Mouse (Mus musculus) ZHBTc4 (cell line): ENCODE results near the gene Anp32a.

Experiments
- DNase-seq: peaks from one replicate; pipeline ENCODE4 v3.0.0-alpha.2; 2011; ENCODE audit warnings: low read depth, low spot score

The Anp32a gene

DNA sequence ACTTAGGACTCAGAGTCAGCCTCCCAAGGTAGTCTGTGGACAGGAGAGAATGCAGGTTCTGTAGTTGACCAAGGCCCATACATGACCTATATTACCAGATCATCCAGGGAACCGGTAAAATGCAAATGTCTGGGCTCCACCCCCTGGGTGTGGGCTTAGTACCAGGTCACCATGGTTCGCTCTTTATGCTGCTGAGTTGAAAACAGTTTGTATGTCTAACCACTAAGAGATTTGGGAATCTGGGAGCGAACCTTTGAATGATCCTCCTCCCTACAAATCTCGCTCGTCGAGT, 5.2 kb downstream of the Anp32a start:
- no peak for DNase-seq

DNA sequence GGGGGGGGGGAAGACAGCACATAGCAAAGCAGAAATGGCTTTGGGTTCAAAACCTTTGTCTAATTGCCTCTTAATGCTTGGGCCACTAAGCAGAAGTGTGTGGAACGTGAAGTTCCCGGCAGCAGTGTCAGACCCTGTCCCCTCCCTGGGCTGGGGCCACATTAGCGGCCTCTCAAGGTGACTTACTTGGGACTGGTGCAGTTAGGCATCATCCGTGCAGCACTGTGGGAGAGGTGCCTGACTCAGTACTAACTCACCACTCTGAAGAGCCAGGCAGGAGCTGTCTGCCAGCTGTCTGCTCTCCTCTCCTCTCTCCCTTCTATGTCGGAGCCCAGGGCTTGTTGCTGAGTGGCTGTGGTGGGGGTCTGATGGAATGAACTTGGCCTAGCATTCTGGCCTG, 6.1 kb downstream of the Anp32a start:
- no peak for DNase-seq

DNA sequence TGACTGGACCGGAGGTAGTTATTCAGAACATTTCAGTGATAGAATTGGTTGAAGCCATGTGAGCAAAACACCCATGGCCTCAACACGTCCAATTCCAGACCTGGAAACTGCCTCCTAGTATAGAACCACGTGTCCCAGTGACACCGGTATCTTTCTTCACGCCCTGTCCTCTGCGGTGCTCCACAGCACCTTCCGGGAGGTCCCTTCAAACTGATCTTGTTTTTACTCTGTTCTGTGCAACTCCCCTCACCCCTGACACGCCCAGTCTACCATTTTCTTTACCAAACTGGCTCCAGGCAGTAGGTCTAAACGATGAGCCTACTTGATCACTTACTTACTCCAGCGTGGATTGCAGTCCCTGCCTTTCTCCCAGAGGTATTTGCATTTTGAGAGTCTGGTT, 7.0 kb downstream of the Anp32a start:
- DNase-seq = peak; percentile 72

DNA sequence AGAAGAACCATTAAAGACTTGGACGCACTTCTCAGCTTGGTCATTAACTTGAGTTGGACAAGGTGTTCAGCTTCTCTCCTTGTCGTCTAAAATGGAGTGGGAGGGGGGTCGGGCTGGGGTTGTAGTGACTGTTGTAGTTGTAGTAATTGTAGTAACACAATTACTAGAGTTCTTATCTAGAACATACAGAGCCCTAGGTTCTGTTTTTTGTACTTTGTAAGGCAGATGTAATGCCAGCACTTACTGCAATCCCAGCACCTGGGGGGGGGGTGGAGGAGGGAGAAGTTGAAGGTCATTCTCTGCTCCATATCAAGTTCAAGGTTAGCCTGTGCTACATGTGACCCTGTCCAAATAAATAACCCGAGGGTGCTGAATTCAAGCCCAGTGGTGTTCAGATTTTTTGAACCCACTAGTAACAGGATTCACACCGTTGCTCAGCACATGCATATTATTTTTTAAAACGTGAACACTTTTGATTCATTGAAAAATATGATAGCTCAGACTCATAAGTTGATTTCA, 7.4 kb downstream of the Anp32a start:
- no peak for DNase-seq

DNA sequence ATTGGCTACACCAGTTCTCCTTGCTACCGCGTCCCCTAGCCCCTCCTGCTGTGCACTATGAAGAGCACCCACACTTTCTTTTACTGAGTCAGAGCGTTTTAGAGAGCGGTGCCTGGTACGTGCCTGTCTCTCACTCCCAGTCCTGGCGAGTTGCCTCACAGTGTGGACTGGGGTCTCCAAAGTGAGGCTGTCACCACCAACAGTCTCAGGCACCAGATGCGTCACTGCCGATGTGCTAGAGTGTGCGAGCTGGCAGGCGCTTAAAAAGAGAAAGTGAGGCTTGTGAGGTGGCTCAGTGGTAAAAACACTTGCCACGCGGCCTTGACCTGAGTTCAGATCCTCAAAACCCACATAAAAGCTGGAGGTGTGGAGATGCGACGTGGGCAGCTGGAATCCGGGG, 8.2 kb downstream of the Anp32a start:
- DNase-seq = no peak

DNA sequence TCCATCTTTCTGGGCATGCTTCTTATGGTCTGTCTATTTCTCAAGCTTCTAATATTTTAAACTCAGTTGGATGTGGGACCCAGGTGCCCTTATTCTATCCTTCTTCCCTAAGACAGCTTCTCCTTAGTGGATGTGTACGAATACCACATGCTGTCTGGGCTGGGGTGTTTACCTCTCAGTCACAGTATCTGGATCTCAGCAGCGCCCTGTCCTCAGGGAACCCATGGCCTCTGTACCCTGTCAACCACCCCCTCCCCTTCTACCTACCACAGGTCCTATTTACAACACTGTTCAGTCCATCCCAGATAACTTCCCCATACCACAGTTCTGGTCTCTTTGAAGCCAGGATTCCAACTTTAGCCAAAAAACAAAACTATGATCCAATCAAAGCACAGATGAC, 9.6 kb downstream of the Anp32a start:
- DNase-seq = no peak

DNA sequence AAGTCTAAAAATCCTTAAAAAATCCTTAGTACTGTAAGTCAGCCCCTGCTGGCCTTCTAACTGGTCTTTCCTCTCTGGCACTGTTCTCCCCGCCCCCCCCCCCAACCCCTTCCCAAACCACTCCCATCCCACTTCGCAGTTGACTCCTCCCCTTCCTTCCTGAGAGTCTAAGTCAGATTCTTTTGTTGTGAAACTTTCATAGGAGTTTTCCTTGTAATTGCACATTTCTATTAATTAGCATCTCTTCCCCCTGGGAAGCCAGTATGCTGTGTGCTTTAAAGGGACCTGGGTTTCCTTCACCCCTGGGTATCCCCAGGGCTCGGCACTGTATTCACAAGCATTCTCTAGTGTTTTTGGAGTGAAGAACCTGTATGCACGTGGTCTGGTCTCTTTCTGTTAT, 10.1 kb downstream of the Anp32a start:
- no peak for DNase-seq

DNA sequence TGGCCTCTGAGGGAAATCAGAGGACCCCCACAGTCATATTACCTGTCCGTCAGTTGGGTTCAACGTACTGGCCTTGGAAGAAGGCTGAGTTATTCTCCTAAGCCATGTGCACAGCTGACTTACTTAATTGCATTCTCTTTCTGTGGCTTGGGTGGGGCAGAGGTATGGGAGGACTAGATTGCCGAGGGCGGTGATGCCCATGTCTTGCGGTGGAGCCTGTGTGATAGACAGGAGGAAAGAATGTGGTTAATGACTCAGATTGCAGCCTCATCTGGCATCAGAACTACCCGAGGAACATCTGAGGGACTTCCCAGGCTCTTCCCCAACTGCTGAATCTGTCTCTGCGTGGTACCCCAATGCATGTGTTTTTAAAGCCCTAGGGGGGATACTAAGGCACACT, 12.7 kb downstream of the Anp32a start:
- no peak for DNase-seq

DNA sequence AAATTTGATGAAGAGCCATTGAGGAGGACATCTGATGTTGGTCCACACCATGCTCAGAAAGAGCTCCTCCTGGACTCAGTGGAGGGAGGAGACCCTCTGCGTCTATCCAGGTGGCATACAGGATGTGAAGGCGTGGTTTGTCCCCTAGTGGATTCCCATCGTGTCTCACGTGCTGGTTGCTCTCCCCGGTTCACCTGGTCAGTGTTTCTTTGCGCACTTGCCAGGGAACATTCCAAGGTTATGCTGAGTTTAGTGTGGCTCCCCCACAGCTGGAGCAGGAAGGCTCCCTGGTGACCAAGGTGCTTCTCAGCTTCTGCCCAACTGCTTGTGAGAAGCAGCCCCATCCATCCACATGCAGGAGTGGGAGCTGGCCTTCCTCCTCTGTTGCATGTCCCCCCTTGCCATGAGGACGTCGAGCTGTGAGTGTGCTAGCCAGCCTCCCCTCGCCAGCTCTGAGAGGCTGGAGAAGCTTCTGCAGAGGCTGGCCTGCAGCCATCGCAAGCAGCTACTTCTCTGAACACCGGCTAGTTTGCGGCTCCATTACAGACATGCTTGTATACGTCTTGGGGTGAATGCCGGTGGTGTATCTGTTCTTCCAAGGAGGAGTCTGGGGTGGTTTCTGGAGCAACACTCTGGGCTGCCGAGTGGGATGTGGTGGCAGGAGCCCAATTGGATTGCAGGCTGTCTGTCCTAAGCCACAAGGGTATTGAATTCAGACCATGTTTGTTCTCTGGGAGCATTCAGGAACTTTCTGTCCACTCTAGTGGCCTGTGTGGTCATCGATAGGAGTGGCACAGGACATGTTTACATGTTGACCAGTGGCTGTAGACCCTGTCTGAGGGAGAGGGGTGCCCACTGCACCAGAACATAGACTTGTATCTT, 14.0 kb downstream of the Anp32a start:
- DNase-seq = no peak

DNA sequence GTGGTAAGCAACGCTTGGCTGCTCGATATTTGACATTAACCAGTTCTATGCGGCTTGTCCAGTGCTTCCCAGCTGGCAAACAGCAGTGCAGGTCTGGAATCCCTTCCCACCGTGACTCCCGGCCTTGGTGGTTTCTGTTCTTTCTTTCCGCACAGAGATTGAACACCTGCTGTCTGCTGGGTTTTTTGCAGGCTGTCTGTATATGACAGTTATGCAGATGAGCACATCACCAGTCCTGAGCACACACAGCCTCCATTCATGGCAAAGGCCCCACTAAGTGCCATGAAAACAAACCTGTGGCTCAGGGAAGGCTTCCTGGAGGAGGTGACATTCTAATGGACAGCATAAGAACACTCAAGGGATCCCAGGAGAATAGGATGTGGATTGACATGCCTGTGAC, 14.7 kb downstream of the Anp32a start:
- DNase-seq = no peak

DNA sequence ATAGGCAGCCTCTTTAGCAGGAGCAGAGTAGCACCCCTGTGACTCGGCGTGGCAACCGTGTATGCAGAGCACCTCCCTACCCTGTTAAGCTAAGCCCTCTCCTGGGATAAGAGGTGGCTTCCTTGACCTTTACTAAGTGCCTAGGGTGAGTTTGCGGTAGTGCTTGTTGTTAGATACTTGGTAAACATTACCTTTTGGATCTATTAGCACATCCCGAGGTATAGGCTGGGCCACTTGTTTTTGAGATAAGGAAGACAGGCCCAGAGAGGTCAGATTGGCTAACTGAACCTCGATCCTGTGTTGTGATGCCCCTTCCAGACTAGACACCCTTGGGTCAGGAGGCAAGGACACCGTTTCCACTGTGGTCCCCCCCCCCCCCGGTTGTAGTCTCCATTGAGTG, 16.5 kb downstream of the Anp32a start:
- no peak for DNase-seq

DNA sequence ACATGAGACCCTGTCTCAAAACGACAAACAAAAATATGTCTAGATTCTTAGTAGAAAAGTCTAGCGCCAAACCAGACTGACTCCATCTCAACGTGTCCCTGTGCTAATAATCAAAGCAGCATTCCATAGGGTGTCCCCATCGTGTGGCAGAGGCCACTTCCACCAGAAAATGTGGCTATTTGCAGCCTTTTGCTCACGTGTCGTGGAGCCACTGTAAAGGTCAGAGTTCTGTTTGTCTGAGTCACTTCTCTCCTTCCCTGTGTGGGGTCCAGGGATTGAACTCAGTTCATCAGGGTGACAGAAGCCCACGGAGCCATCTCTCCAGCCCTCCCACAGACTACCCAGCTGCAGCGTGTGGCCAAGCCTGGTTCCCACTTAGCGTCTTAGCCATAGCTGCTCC, 17.8 kb downstream of the Anp32a start:
- no peak for DNase-seq

DNA sequence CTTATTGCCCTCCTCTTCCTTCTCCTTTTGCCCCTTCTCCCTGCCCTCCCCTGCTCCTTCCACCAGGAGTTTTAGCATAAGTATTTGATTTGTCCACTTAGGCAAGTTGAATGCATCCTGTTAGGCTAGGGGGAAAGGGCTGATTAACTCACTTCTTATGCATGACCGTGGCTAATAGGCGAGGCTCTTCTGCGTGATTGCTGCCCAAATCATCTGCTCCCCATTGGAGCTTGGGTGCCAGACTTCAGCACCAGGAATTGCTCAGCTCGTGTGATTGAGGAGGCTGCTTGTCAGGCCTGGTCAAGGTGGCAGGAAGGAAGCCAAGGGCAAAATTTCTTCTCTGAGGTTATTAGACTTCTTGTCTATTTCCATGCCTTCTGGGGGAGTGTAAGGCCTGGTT, 19.8 kb downstream of the Anp32a start:
- DNase-seq = peak; percentile 82

DNA sequence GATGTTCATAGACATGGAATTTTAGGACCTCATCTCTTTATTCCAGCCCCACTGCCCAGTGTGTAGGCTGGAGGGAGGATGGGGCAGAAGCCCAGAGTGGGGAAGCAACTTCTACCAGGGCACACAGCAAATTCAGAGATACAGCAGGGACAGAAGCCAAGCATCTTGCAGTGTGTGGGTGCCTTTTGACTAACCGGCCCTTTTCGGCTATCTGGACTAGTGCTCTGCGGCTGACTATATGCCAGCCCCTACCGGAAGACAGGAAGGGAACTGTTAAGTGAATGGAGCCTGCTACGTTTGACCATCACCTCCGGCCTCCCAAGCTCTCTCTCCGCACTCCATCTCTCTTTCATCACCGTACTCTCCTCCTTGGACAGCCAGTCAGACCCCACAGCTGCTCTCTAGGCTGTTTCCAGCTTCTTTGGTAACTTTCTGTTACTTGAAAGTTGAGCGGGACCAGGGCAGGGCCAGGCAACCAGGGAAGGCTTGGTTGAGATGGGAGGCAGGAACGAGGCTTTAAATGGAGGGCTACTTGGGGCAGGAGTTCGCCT, 21.8 kb downstream of the Anp32a start:
- no peak for DNase-seq

DNA sequence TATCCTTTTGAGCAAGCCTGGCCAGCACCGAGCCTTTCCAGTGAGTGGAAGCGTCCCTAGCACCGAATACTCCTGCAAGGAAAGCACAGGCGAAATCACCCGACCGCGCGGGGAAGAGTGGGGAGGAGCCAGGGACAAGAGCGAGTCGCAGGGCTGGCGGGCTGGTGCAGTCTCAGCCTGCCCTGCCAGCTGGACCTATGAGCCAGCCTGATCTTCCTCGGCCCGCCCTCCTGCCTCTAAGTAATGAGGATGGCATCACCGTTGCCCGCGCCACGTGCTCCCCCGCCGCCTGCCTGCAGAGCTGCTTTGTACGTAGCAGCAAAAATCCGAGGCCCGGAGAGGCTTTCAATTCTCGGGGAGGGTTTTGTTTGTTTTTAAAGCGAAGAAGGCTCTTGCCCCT, 22.5 kb downstream of the Anp32a start:
- peak; percentile 92 for DNase-seq

DNA sequence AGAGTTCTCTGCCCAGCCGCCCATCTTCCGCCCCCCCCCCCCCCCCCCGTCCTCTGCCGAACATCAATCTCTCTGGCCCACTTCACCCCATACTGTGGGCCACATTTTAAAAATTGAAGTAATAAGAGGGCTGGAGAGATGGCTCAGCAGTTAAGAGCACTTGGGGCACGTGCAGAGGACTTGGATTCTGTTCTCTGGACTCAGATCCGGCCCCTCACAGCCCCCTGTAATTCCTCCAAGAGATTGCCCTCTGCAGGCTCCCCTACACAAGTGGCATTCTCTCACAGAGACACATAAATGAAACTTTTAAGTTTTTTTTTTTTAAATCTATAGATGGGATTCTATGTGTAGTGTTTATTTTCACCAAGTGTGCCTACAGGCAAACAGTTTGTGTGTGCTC, 23.1 kb downstream of the Anp32a start:
- DNase-seq = no peak

DNA sequence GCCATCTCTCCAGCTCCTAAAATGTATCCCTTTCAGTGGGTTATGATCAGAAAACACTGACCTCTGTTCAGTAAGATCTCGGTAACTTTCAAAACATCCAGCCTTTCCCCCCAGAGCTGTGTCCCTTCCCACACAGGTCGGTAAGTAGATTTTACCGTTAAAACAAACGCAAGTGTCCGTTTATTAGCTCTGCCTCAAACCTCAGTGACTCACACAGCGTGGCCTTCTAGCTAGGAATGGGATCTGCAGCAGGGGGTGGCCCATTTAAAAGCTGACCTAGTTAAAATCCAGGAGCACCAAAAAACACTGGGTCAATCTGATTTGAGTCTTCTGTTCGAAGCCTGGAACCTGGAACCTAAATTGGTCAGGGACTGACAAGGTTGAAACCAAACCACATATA, 23.7 kb downstream of the Anp32a start:
- no peak for DNase-seq

DNA sequence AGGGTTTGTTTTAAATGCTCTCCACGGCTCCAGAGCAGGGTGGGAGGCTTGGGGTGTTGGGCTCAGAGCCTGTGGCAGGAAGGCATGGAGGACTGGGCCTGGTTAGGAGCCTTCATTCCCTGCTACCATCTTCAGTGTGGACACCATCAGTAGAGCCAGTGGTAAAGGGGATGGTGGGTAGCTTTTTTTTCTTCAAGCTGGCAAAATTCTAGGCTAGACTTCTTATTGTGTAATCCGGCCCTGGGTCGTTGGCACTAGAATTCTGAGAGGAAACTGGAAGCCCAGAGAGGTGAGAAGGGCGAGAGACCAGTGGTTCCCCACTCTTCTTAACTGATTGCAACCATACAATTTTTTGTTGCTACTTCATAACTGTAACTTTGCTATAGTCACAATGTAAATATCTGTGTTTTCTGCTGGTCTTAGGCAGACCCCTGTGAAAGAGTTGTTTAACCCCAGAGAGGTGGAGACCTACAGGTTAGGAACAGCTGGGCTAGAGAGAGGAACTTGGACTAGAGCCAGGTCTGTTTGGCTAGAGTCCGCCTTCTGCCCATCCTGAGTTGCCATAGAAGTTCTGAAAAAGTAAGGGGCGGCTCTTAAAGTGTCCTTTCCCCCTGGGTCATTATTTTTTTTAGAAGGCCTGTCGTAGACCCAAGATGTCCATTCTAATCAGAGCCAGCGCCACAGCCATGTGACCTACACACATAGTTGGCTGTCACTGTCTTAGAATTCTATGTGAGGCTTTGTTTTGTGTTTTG, 24.4 kb downstream of the Anp32a start:
- no peak for DNase-seq

DNA sequence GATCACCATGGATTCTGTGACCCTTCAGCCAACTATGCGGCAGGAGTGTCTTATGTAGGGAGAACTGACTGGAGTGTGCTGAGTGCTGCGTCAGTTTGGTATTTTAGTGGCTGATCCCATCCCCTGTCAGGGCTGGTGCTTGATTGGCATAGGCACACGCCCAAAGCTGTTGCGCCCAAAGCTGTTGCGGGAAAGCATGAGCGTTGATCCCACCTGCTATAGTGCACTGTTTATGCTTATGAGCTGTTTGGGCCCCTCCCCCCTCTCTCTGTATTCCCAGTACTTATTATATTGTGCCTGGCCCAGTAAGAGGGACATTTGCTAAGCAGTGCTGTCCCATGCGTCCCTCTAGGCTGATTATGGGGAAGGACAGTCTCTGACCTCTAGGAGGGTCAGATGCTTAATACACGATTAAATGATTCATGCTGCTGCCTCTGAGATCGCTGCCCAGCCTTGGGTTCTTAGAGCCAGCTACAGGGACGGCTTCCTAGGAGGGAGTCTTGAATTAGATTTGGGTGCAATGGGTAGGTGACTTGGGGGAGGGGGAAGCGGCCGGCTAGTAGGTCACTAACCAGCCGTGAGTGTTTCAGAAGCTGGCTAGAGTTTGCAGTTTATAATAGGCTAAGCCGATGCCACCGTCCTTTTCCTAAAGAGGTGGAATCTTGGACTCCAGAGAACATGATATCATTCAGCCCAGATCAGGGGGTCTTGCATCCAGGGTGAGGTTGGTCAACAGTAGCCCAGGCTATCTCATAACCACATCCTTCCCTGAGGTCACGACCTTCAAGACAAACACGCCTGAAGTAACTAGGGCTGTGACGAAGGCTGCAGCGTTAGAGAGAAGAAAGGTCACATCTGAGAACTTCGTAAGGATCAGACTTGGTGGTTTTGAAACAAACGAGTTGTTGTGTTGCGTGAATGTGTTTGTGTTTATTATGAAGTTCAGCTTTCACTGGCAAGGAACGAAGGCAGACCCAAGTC, 25.7 kb downstream of the Anp32a start:
- no peak for DNase-seq

DNA sequence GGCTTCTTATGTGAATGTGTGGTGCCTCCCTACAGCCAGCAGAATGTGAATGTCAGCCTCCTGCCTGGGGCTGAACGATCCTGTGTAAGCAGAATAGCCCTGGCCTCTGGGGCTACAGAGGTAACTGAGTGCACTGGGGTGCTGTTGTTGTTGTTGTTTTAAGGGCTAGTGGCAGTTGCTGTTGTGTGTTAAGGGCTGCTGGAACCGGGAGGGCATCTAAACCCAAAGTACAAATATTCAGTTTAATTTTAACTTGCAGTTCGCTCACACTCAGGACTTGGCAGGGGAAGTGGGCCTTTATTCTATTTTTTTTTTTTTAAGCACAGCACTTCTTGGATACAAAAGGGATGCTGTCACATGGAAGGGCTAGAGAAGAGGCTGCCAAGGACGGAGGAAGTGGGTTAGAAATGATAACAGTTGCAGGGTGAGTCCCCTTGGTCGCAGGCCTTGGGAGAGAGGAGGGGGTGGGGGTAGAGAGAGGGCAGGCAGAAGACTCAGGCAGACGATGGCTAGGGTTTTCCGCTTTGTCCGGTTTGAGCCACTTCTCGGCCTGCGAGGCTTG, 26.5 kb downstream of the Anp32a start:
- DNase-seq = no peak

DNA sequence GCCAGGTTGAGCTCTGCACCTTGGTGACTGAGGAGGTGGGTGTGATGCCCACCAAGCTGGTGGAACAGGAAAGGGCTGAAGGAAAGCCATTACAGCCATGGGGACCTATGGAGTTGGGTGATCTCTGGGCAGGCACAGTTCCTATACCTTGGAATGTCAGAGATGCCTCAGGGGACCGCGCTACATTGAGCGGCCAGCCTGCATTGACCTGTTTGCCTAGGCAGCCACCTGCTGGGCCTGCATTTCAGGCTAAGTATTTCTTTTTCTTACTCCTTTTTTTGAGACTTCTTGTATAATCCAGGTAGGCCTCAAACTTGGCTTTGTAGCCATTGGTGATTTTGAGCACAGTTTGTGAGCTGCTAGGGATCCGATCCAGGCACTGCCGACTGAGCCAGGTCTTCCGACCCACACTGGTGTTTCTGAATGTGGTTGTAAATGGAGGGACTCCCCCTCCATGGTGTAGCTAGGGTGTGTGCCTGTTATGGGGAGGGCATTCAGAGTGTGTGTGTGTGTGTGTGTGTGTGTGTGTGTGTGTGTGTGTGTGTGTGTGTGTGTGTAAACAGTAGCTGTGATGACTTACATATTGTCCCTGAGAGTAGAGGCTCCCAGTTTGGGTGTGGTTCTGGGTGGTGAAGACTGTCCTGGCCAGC, 27.3 kb downstream of the Anp32a start:
- peak; percentile 68 for DNase-seq
